Mouse (Mus musculus): ENCODE results near the gene Adcy4. TPM values are rescaled to one million over a fixed set of nuclear protein-coding genes. Genes with fewer than 3 reads are reported as not detected.
A peak's percentile ranks its signal among the peaks of the same experiment; 100 is the strongest.

The Adcy4 gene
- polyA plus RNA-seq, 1 experiment from 2014 or later, result 14.5 TPM

- no peaks in the 10 kb centered on the region for H3K27me3 ChIP-seq (ENCODE audit: insufficient read depth, poor library complexity, severe bottlenecking)
- WGBS, result 83% methylated on average over 6 of the region's 6 CpGs
- H3K9me3 ChIP-seq, result no peaks in the 10 kb centered on the region
- no peak for DNase-seq (ENCODE audit: low spot score)
- peak overlapping the region; percentile 95; the same call in 1 of the 2 replicates for H3K27ac ChIP-seq
- peaks cover 42% of the 10 kb centered on the region for H3K36me3 ChIP-seq
- H3K4me3 ChIP-seq, result peak overlapping the region; percentile 88
- H3K4me1 ChIP-seq, result peaks cover 16% of the 10 kb centered on the region
Measured at GRCm38 (mm10) chr14:55721076-55721475, 62.8 kb downstream of the Adcy4 start.

DNA sequence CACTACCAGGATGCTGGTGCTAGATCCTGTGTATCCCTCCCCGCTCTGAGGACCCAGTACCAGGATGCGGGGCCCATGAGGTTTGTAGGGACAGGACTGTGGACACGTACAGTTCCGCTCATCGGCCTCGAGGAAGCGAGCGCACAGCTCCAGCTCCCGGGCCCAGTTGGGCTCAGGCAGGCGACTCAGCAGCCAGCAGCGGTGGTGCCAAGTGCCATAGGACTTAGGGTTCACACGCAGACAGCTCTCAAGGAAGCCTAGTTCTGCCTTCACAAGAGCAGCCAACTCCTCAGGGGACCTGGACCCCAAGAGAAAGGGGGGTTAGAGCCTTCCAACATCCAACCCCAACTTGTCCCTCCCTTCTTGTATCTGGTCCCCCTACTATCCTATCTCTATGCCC, 63.2 kb downstream of the Adcy4 start:
- no peak overlapping the region for H3K27ac ChIP-seq

GRCm38 (mm10) chr14:55719737-55720136, 64.2 kb downstream of the Adcy4 start:
- H3K27ac ChIP-seq, result no peak overlapping the region
- H3K4me3 ChIP-seq, result no peak overlapping the region
- DNase-seq (ENCODE audit: low spot score), result no peak
- WGBS, result 83% methylated on average over 6 of the region's 6 CpGs
- H3K27me3 ChIP-seq (ENCODE audit: insufficient read depth, poor library complexity, severe bottlenecking), result no peaks in the 10 kb centered on the region; the same call in 1 of the 2 replicates
- H3K9me3 ChIP-seq, result no peaks in the 10 kb centered on the region
- H3K36me3 ChIP-seq, result peaks cover 44% of the 10 kb centered on the region
- peaks cover 16% of the 10 kb centered on the region for H3K4me1 ChIP-seq

More for the DNA sequence above, 63.2 kb downstream of the Adcy4 start:
- Histone ChIP-seq H3K27me3 (ENCODE audit: insufficient read depth, poor library complexity, severe bottlenecking) (no peaks in the 10 kb centered on the region), H3K36me3 (peaks cover 44% of the 10 kb centered on the region), H3K4me1 (peaks cover 16% of the 10 kb centered on the region), H3K9me3 (no peaks in the 10 kb centered on the region), H3K4me3 (0 out of 2 replicates have a peak overlapping the region, but pooled peaks have one; percentile 88)
- DNase-seq (ENCODE audit: low spot score), result no peak
- 90% methylated on average over 12 of the region's 12 CpGs for WGBS

Other genes starting within 250 kb of the Adcy4 start
- gene Pck2, start 243.8 kb downstream of the Adcy4 start, polyA plus RNA-seq (2016; fragmentation: Nextera tagmentation; extraction: Ambion mirVana), result 31.5 and 32.5 TPM in 2 replicates
- gene Dcaf11, start 224.1 kb downstream of the Adcy4 start, polyA plus RNA-seq (2016; fragmentation: Nextera tagmentation; extraction: Ambion mirVana), result 69.9 and 75.2 TPM in 2 replicates
- gene A730061H03Rik, start 223.7 kb downstream of the Adcy4 start, polyA plus RNA-seq (2016; fragmentation: Nextera tagmentation; extraction: Ambion mirVana), result 1.3 TPM in 1 of 2 replicates, not detected in the other
- 74.6 and 136 TPM in 2 replicates for gene Fitm1, start 208.5 kb downstream of the Adcy4 start, polyA plus RNA-seq (2016; fragmentation: Nextera tagmentation; extraction: Ambion mirVana)
- gene Psme1, start 206.0 kb downstream of the Adcy4 start, polyA plus RNA-seq (2016; fragmentation: Nextera tagmentation; extraction: Ambion mirVana), result 173 and 196 TPM in 2 replicates
- 17.1 and 22.1 TPM in 2 replicates for gene Emc9, start 198.8 kb downstream of the Adcy4 start, polyA plus RNA-seq (2016; fragmentation: Nextera tagmentation; extraction: Ambion mirVana)
- 188 and 205 TPM in 2 replicates for gene Psme2, start 193.0 kb downstream of the Adcy4 start, polyA plus RNA-seq (2016; fragmentation: Nextera tagmentation; extraction: Ambion mirVana)
- gene Rnf31, start 192.4 kb downstream of the Adcy4 start, polyA plus RNA-seq (2016; fragmentation: Nextera tagmentation; extraction: Ambion mirVana), result 14.4 and 21.9 TPM in 2 replicates
- 5.9 and 7.4 TPM in 2 replicates for gene Irf9, start 180.5 kb downstream of the Adcy4 start, polyA plus RNA-seq (2016; fragmentation: Nextera tagmentation; extraction: Ambion mirVana)
- 13.7 and 17.6 TPM in 2 replicates for gene Rec8, start 166.1 kb downstream of the Adcy4 start, polyA plus RNA-seq (2016; fragmentation: Nextera tagmentation; extraction: Ambion mirVana)
- 103 and 108 TPM in 2 replicates for gene Ipo4, start 148.1 kb downstream of the Adcy4 start, polyA plus RNA-seq (2016; fragmentation: Nextera tagmentation; extraction: Ambion mirVana)
- 2.3 and 3.1 TPM in 2 replicates for gene Gm49378, start 146.2 kb downstream of the Adcy4 start, polyA plus RNA-seq (2016; fragmentation: Nextera tagmentation; extraction: Ambion mirVana)
- 91.6 and 96.4 TPM in 2 replicates for gene Tm9sf1, start 140.3 kb downstream of the Adcy4 start, polyA plus RNA-seq (2016; fragmentation: Nextera tagmentation; extraction: Ambion mirVana)
- 0.27 and 0.57 TPM in 2 replicates for gene Tssk4, start 133.9 kb downstream of the Adcy4 start, polyA plus RNA-seq (2016; fragmentation: Nextera tagmentation; extraction: Ambion mirVana)
- 71.6 and 79.7 TPM in 2 replicates for gene Mdp1, start 123.6 kb downstream of the Adcy4 start, polyA plus RNA-seq (2016; fragmentation: Nextera tagmentation; extraction: Ambion mirVana)
- 50.8 and 58.8 TPM in 2 replicates for gene Gmpr2, start 112.2 kb downstream of the Adcy4 start, polyA plus RNA-seq (2016; fragmentation: Nextera tagmentation; extraction: Ambion mirVana)
- gene Nedd8, start 112.0 kb downstream of the Adcy4 start, polyA plus RNA-seq (2016; fragmentation: Nextera tagmentation; extraction: Ambion mirVana), result 543 and 573 TPM in 2 replicates
- 44.4 and 50.4 TPM in 2 replicates for gene Tinf2, start 102.3 kb downstream of the Adcy4 start, polyA plus RNA-seq (2016; fragmentation: Nextera tagmentation; extraction: Ambion mirVana)
- gene Tgm1, start 70.2 kb downstream of the Adcy4 start, polyA plus RNA-seq (2016; fragmentation: Nextera tagmentation; extraction: Ambion mirVana), result 0.46 and 1.6 TPM in 2 replicates
- 25.1 and 29.4 TPM in 2 replicates for gene Rabggta, start 61.8 kb downstream of the Adcy4 start, polyA plus RNA-seq (2016; fragmentation: Nextera tagmentation; extraction: Ambion mirVana)
- gene Dhrs1, start 38.4 kb downstream of the Adcy4 start, polyA plus RNA-seq (2016; fragmentation: Nextera tagmentation; extraction: Ambion mirVana), result 59.7 and 60.5 TPM in 2 replicates
- 33.2 and 49.1 TPM in 2 replicates for gene Nop9, start 38.4 kb downstream of the Adcy4 start, polyA plus RNA-seq (2016; fragmentation: Nextera tagmentation; extraction: Ambion mirVana)
- 1.4 and 2.0 TPM in 2 replicates for gene Cideb, start 25.6 kb downstream of the Adcy4 start, polyA plus RNA-seq (2016; fragmentation: Nextera tagmentation; extraction: Ambion mirVana)
- gene Ltb4r2, start 22.7 kb downstream of the Adcy4 start, polyA plus RNA-seq (2016; fragmentation: Nextera tagmentation; extraction: Ambion mirVana), result 0.44 and 1.1 TPM in 2 replicates
- 0.53 and 0.79 TPM in 2 replicates for gene Ltb4r1, start 18.1 kb downstream of the Adcy4 start, polyA plus RNA-seq (2016; fragmentation: Nextera tagmentation; extraction: Ambion mirVana)
- gene Ripk3, start 4.8 kb upstream of the Adcy4 start, polyA plus RNA-seq (2016; fragmentation: Nextera tagmentation; extraction: Ambion mirVana), result 20.0 and 32.0 TPM in 2 replicates
- 15.4 and 35.8 TPM in 2 replicates for gene Nfatc4, start 39.0 kb upstream of the Adcy4 start, polyA plus RNA-seq (2016; fragmentation: Nextera tagmentation; extraction: Ambion mirVana)
- gene Nynrin, start 69.9 kb upstream of the Adcy4 start, polyA plus RNA-seq (2016; fragmentation: Nextera tagmentation; extraction: Ambion mirVana), result 27.1 and 32.7 TPM in 2 replicates
- gene Cbln3, start 100.3 kb upstream of the Adcy4 start, polyA plus RNA-seq (2016; fragmentation: Nextera tagmentation; extraction: Ambion mirVana), result 0.12 and 0.30 TPM in 2 replicates
- 18.2 and 23.2 TPM in 2 replicates for gene Khnyn, start 100.9 kb upstream of the Adcy4 start, polyA plus RNA-seq (2016; fragmentation: Nextera tagmentation; extraction: Ambion mirVana)
- 42.4 and 50.3 TPM in 2 replicates for gene Sdr39u1, start 116.2 kb upstream of the Adcy4 start, polyA plus RNA-seq (2016; fragmentation: Nextera tagmentation; extraction: Ambion mirVana)
- gene Cma1, start 160.6 kb upstream of the Adcy4 start, polyA plus RNA-seq (2016; fragmentation: Nextera tagmentation; extraction: Ambion mirVana), result not detected in 2 replicates
- not detected in 2 replicates for gene Cma2, start 166.9 kb upstream of the Adcy4 start, polyA plus RNA-seq (2016; fragmentation: Nextera tagmentation; extraction: Ambion mirVana)
- gene Mcpt1, start 233.9 kb upstream of the Adcy4 start, polyA plus RNA-seq (2016; fragmentation: Nextera tagmentation; extraction: Ambion mirVana), result not detected in 2 replicates
- gene Mcpt9, start 246.4 kb upstream of the Adcy4 start, polyA plus RNA-seq (2016; fragmentation: Nextera tagmentation; extraction: Ambion mirVana), result not detected in 2 replicates